ENCODE assay signal across 25 mouse cellular contexts in genomic region chr3:108313138-108313537, GRCm38 (mm10). TPM values are rescaled to one million over a fixed set of nuclear protein-coding genes. Genes with fewer than 3 reads are reported as not detected.
"Had no signal": no experiment of that assay in that cellular context is flagged by ENCODE, and none has a peak within 500 bp of the region (broad histone marks: within the 10 kb centered on the region; RNA-seq: fewer than 3 reads in every experiment).

No protein-coding gene starts in this region.

- DNase-seq: kidney, postnatal 10 days; kidney, postnatal 36 days; liver; lung, adult 18-20 months; lung, postnatal 10 days; lung, postnatal 36 days; midbrain, embryonic 14.5 days; right cerebral cortex, adult 18-20 months; right cerebral cortex, postnatal 14 days; right cerebral cortex, postnatal 4 days; spleen, adult 18-20 months; thymus, postnatal 36 days had no signal

- ATAC-seq: liver, embryonic 12.5 days had no signal

- H3K36me3 ChIP-seq: liver, embryonic 12.5 days; stomach, embryonic 15.5 days had no signal

- H3K9ac ChIP-seq: kidney, embryonic 15.5 days; limb, embryonic 13.5 days; liver, embryonic 12.5 days; liver, embryonic 15.5 days; lung, embryonic 15.5 days; neural tube, embryonic 12.5 days; neural tube, embryonic 15.5 days; stomach, embryonic 15.5 days had no signal

- H3K9me3 ChIP-seq: kidney, embryonic 15.5 days; limb, embryonic 10.5 days; limb, embryonic 13.5 days; liver, embryonic 12.5 days; liver, embryonic 15.5 days; lung, embryonic 15.5 days; megakaryocyte, embryonic 14.5 days; neural tube, embryonic 12.5 days; neural tube, embryonic 15.5 days; stomach, embryonic 15.5 days had no signal

- H3K27ac ChIP-seq: kidney, embryonic 15.5 days; limb, embryonic 10.5 days; limb, embryonic 13.5 days; liver, embryonic 12.5 days; liver, embryonic 15.5 days; lung, embryonic 15.5 days; neural tube, embryonic 12.5 days; neural tube, embryonic 15.5 days; stomach, embryonic 15.5 days had no signal

- H3K27me3 ChIP-seq: kidney, embryonic 15.5 days; limb, embryonic 13.5 days; liver, embryonic 12.5 days; liver, embryonic 15.5 days; lung, embryonic 15.5 days; megakaryocyte, embryonic 14.5 days; neural tube, embryonic 12.5 days; neural tube, embryonic 15.5 days; stomach, embryonic 15.5 days had no signal

- H3K4me2 ChIP-seq: kidney, embryonic 15.5 days; limb, embryonic 13.5 days; liver, embryonic 12.5 days; liver, embryonic 15.5 days; lung, embryonic 15.5 days; midbrain, embryonic 11.5 days; neural tube, embryonic 12.5 days; neural tube, embryonic 15.5 days; stomach, embryonic 15.5 days had no signal

- H3K4me3 ChIP-seq: kidney, embryonic 15.5 days; limb, embryonic 10.5 days; limb, embryonic 13.5 days; liver, embryonic 12.5 days; liver, embryonic 15.5 days; lung, embryonic 15.5 days; megakaryocyte, embryonic 14.5 days; neural tube, embryonic 12.5 days; neural tube, embryonic 15.5 days; stomach, embryonic 15.5 days had no signal

- H3K4me1 ChIP-seq: kidney, embryonic 15.5 days; limb, embryonic 13.5 days; neural tube, embryonic 12.5 days; stomach, embryonic 15.5 days had no signal

RNA-seq across cellular contexts. Expression of gene Mybphl, which starts 51.6 kb away (rescaled TPM):
- total RNA-seq: midbrain, postnatal 0 days had no signal
- polyA plus RNA-seq: kidney, embryonic 15.5 days; limb, embryonic 13.5 days; midbrain, embryonic 11.5 days; midbrain, embryonic 14.5 days; midbrain, postnatal 0 days; stomach, embryonic 15.5 days; urinary bladder, adult 2 months had no signal
